Mouse (Mus musculus) heart, postnatal 14 days (tissue): ENCODE results near the gene Wsb1. TPM values are rescaled to one million over a fixed set of nuclear protein-coding genes. Genes with fewer than 3 reads are reported as not detected.

Source experiments
- DNase-seq, 2 experiments: peaks; one replicate each; pipeline ENCODE4 v3.0.0; 2021 to 2022
- intact Hi-C: fragments of 180-260 bp; cut with DNase I; formaldehyde crosslinking; loops from one replicate; pipeline ENCODE4 v1.15.1; 2025
- total RNA-seq, 2 experiments: library from RNA; stranded (reverse); gene quantifications; 2 replicates each; pipeline ENCODE4 v1.2.3; 2021

Gene Wsb1
- total RNA-seq, 2 experiments from 2014 or later = 25.3 to 27.7 TPM

DNA sequence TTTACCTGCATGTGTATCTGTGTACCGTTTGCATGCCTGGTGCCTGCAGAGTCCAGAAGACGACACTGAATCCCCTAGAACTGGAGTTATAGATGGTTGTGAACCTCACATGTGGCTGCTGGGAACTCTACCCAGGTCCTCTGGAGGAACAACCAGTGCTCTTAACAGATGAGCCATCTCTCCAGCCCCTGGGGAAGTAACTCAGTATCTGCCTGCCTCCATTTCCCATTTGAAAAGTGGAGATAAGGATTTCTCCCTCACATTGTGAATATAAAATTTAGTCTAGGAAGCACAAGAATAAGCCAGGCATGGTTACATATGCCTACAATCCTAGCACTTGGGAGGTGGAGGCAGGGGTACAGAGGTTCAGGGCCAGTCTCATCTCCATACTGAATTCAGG is 64.2 kb downstream of the Wsb1 start:
- intact Hi-C loops = loop anchor here (5.0 kb wide), 1 partner anchor 158 kb away; no protein-coding TSS in a partner anchor
- no peak for DNase-seq

Other genes starting within 250 kb of the Wsb1 start
- 10 to 100 TPM; 10.2 to 10.7 TPM for gene Ksr1, start 108.3 kb downstream of the Wsb1 start, total RNA-seq
- not detected for gene Gm9964, start 42.2 kb upstream of the Wsb1 start, total RNA-seq
- gene Nf1, start 85.0 kb upstream of the Wsb1 start, total RNA-seq = 10 to 100 TPM; 30.9 to 31.6 TPM
- gene Omg, start 249.4 kb upstream of the Wsb1 start, total RNA-seq = not detected